In the genomic region with DNA sequence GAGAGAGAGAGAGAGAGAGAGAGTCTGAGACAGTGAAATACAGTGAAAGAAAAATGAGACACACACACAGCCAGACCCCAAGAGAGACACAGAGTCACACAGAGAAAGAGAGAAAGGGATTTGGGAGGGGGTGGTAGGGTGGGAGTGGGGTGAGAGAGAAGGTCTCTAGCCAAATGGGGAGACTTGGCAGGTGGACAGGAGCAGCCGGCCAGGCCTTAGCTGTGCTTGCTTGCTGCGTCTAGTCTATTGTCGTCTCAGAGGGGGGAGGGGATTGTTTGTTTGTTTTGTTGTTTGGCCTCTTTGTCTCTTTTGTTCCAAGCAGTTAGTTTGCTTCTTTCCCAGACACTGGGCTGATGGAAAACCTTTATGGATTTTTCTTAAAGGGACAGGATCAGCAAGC, we compare ENCODE assay signal across 11 mouse cellular contexts.
A peak's percentile ranks its signal among the peaks of the same experiment; 100 is the strongest.
DNase-seq lines count a peak whose midpoint lies in the region; ATAC-seq and TF ChIP-seq lines count a peak whose summit lies in the region.
"Had no signal": no experiment of that assay in that cellular context is flagged by ENCODE, and none has a peak within 500 bp of the region (broad histone marks: within the 10 kb centered on the region; RNA-seq: fewer than 3 reads in every experiment).

No protein-coding gene starts in this region.

- no peak for TF ChIP-seq POLR2A in thymus, adult 2 months (IDR thresholded peaks at IDR 0.05; ENCODE audit: control insufficient read depth, extremely low read depth, insufficient read depth, low read length, poor library complexity)

- H3K4me1 ChIP-seq in forebrain, embryonic 11.5 days (replicated peaks; ENCODE audit: control insufficient read depth, insufficient read depth, low read length), result peaks cover 28% of the 10 kb centered on the region
- H3K4me1 ChIP-seq in hindbrain, embryonic 12.5 days, result peaks cover 49% of the 10 kb centered on the region
- peaks cover 36% of the 10 kb centered on the region for H3K4me1 ChIP-seq in neural tube, embryonic 14.5 days (ENCODE audit: control insufficient read depth, insufficient read depth, low read length)
- H3K4me1 ChIP-seq in thymus, adult 2 months (replicated peaks; ENCODE audit: control insufficient read depth, insufficient read depth, low read length), result no peaks in the 10 kb centered on the region

- peak overlapping the region; percentile 51 for H3K9ac ChIP-seq in forebrain, embryonic 11.5 days (ENCODE audit: low read length)
- H3K9ac ChIP-seq in hindbrain, embryonic 12.5 days, result peak overlapping the region; percentile 15
- 0 out of 2 replicates have a peak overlapping the region, but pooled peaks have one; percentile 29 for H3K9ac ChIP-seq in neural tube, embryonic 14.5 days (replicated peaks; ENCODE audit: low read depth, low read length)

- peaks cover 27% of the 10 kb centered on the region for H3K27me3 ChIP-seq in forebrain, embryonic 11.5 days (ENCODE audit: control insufficient read depth, insufficient read depth, low read length)
- peaks cover 25% of the 10 kb centered on the region for H3K27me3 ChIP-seq in hindbrain, embryonic 12.5 days
- peaks cover 5% of the 10 kb centered on the region; the same call in 1 of the 2 replicates for H3K27me3 ChIP-seq in neural tube, embryonic 14.5 days (ENCODE audit: control insufficient read depth, insufficient read depth, low read length)
- no peaks in the 10 kb centered on the region for H3K27me3 ChIP-seq in thymus, adult 2 months (ENCODE audit: control insufficient read depth, insufficient read depth, low read length)

- TF ChIP-seq CTCF in thymus, adult 2 months (IDR thresholded peaks at IDR 0.05; ENCODE audit: borderline replicate concordance, control insufficient read depth, extremely low read depth, insufficient read depth, low read length, poor library complexity), result no peak

- H3K36me3 ChIP-seq in forebrain, embryonic 11.5 days (ENCODE audit: control insufficient read depth, insufficient read depth, low read length), result no peaks in the 10 kb centered on the region
- H3K36me3 ChIP-seq in hindbrain, embryonic 12.5 days, result no peaks in the 10 kb centered on the region
- no peaks in the 10 kb centered on the region for H3K36me3 ChIP-seq in neural tube, embryonic 14.5 days (ENCODE audit: control insufficient read depth, insufficient read depth, low read length)
- H3K36me3 ChIP-seq in thymus, adult 2 months (ENCODE audit: control insufficient read depth, insufficient read depth, low read length), result no peaks in the 10 kb centered on the region

- WGBS in forebrain, embryonic 11.5 days, result 10% methylated on average over 3 of the region's 3 CpGs
- 17% methylated on average over 3 of the region's 3 CpGs for WGBS in hindbrain, embryonic 12.5 days
- 12% methylated on average over 3 of the region's 3 CpGs for WGBS in neural tube, embryonic 14.5 days
- 93% methylated on average over 3 of the region's 3 CpGs for WGBS in thymus, adult 2 months

- H3K4me2 ChIP-seq in forebrain, embryonic 11.5 days (ENCODE audit: low read depth, low read length, severe bottlenecking), result 0 out of 2 replicates have a peak overlapping the region, but pooled peaks have one; percentile 26
- H3K4me2 ChIP-seq in hindbrain, embryonic 12.5 days (replicated peaks), result peak overlapping the region; percentile 32; the same call in 1 of the 2 replicates
- no peak overlapping the region for H3K4me2 ChIP-seq in neural tube, embryonic 14.5 days (ENCODE audit: low read depth, low read length)

- ATAC-seq in forebrain, embryonic 11.5 days (replicated peaks; ENCODE audit: low FRiP score), result peak; percentile 43
- ATAC-seq in hindbrain, embryonic 12.5 days (ENCODE audit: low FRiP score), result peak; percentile 83
- ATAC-seq in neural tube, embryonic 14.5 days (ENCODE audit: low read depth), result peak; percentile 83

- no peak overlapping the region for H3K4me3 ChIP-seq in forebrain, embryonic 11.5 days (ENCODE audit: low read depth, low read length)
- no peak overlapping the region for H3K4me3 ChIP-seq in hindbrain, embryonic 12.5 days
- no peak overlapping the region for H3K4me3 ChIP-seq in neural tube, embryonic 14.5 days (ENCODE audit: low read depth, low read length)
- no peak overlapping the region for H3K4me3 ChIP-seq in thymus, adult 2 months (ENCODE audit: control insufficient read depth, insufficient read depth, low read length)

- no peaks in the 10 kb centered on the region for H3K9me3 ChIP-seq in forebrain, embryonic 11.5 days (ENCODE audit: control insufficient read depth, low read length)
- no peaks in the 10 kb centered on the region for H3K9me3 ChIP-seq in hindbrain, embryonic 12.5 days (replicated peaks)
- H3K9me3 ChIP-seq in neural tube, embryonic 14.5 days (ENCODE audit: control insufficient read depth, low read length), result no peaks in the 10 kb centered on the region

- peak overlapping the region; percentile 85 for H3K27ac ChIP-seq in forebrain, embryonic 11.5 days (ENCODE audit: low read depth, low read length)
- H3K27ac ChIP-seq in hindbrain, embryonic 12.5 days, result peak overlapping the region; percentile 92
- peak overlapping the region; percentile 85 for H3K27ac ChIP-seq in neural tube, embryonic 14.5 days (ENCODE audit: low read depth, low read length)
- no peak overlapping the region for H3K27ac ChIP-seq in thymus, adult 2 months (ENCODE audit: control insufficient read depth, insufficient read depth, low read length)

- DNase-seq in lung, postnatal 10 days, result peak; percentile 46
- DNase-seq in lung, postnatal 4 days, result no peak
- DNase-seq in forebrain, embryonic 11.5 days (ENCODE audit: low spot score), result no peak
- no peak for DNase-seq in spleen, adult 12 weeks (ENCODE audit: low spot score)
- no peak for DNase-seq in gastrocnemius, postnatal 25 days
- DNase-seq in thymus, adult 2 months, result no peak
- DNase-seq: gastrocnemius, postnatal 14 days; lung, postnatal 14 days; right cerebral cortex, adult 18-20 months had no signal
